Mouse (Mus musculus): ENCODE measurements at regions not wholly inside any gene's neighbourhood (a gene's known extent, or its start where the extent isn't known, plus 50 kb on each side); places are given as distances from the start of the nearest gene placed in this dataset.
"Not testable (repeated sequence)": the region's sequence is repeated elsewhere in the genome, so short reads cannot be mapped to it uniquely, and the experiment has no call there.

- in situ Hi-C loops (cut with MboI, MseI): not testable (repeated sequence)
Observed at GRCm38 (mm10) chr14:94796844-94797243, 906.4 kb upstream of the Pcdh9 start.

- in situ Hi-C loops (cut with MboI, MseI): loop anchor here (10.0 kb wide), 1 partner anchor 409 kb away; no protein-coding TSS in a partner anchor
Observed at GRCm38 (mm10) chr14:94775912-94776311, 885.4 kb upstream of the Pcdh9 start.

GRCm38 (mm10) chr14:94742703-94743102 is 852.2 kb upstream of the Pcdh9 start:
- in situ Hi-C loops (cut with MboI, MseI): no loop called here

All from T-helper 2 cell (primary cell).